Mouse (Mus musculus) bone marrow macrophage, adult 2 months (primary cell): ENCODE measurements around the gene Fam136a.

Experiments used
- CTCF ChIP-seq: IDR thresholded peaks from 2 replicates; pipeline ENCODE4 v1.5.1; 2012; ENCODE audit warnings: low read depth, mild to moderate bottlenecking, low read length, moderate library complexity
- POLR2A ChIP-seq: IDR thresholded peaks from 2 replicates; pipeline ENCODE4 v1.6.1; 2012; ENCODE audit warnings: mild to moderate bottlenecking, low read depth, low read length, borderline replicate concordance

GRCm38 (mm10) chr6:86346063-86346462, 19.4 kb upstream of the Fam136a start:
- TF ChIP-seq CTCF (no peak), POLR2A (no peak)
